Mouse (Mus musculus) cerebellum, adult 11-12 months (tissue): ENCODE measurements around the gene Arhgap23.

ENCODE experiments used
- DNase-seq: peaks from one replicate; pipeline ENCODE4 v3.0.0; 2022

Arhgap23 gene

GRCm38 (mm10) chr11:97466444-97467160 lies 51.3 kb downstream of the Arhgap23 start:
- DNase-seq, result peak; percentile 96

GRCm38 (mm10) chr11:97468639-97469287 lies 53.4 kb downstream of the Arhgap23 start:
- DNase-seq, result peak; percentile 85

GRCm38 (mm10) chr11:97469828-97470227 lies 54.5 kb downstream of the Arhgap23 start:
- no peak for DNase-seq

GRCm38 (mm10) chr11:97471276-97471675 lies 55.9 kb downstream of the Arhgap23 start:
- no peak for DNase-seq

- DNase-seq, result peak; percentile 71
These were observed 61.2 kb downstream of the Arhgap23 start for GRCm38 (mm10) chr11:97476334-97477095.

- DNase-seq, result peak; percentile 70
These were observed 62.1 kb downstream of the Arhgap23 start for GRCm38 (mm10) chr11:97477431-97477830.

GRCm38 (mm10) chr11:97478345-97478744 lies 63.0 kb downstream of the Arhgap23 start:
- DNase-seq, result no peak

- DNase-seq, result no peak
These were observed 63.8 kb downstream of the Arhgap23 start for GRCm38 (mm10) chr11:97479085-97479484.

- DNase-seq, result peak; percentile 36
These were observed 64.5 kb downstream of the Arhgap23 start for GRCm38 (mm10) chr11:97479824-97480223.

- no peak for DNase-seq
These were observed 70.3 kb downstream of the Arhgap23 start for GRCm38 (mm10) chr11:97485661-97486060.

- DNase-seq, result no peak
These were observed 72.3 kb downstream of the Arhgap23 start for GRCm38 (mm10) chr11:97487656-97488055.

GRCm38 (mm10) chr11:97489589-97490324 lies 74.4 kb downstream of the Arhgap23 start:
- DNase-seq, result peak; percentile 65

GRCm38 (mm10) chr11:97491640-97492039 lies 76.3 kb downstream of the Arhgap23 start:
- DNase-seq, result no peak

GRCm38 (mm10) chr11:97492836-97493235 lies 77.5 kb downstream of the Arhgap23 start:
- DNase-seq, result no peak

GRCm38 (mm10) chr11:97497543-97497942 lies 82.2 kb downstream of the Arhgap23 start:
- DNase-seq, result no peak

GRCm38 (mm10) chr11:97499865-97500719 lies 84.8 kb downstream of the Arhgap23 start, which contains the start of gene 4933428G20Rik:
Gene 4933428G20Rik, minus strand, starts transcription at chr11:97500340.
- no peak for DNase-seq

GRCm38 (mm10) chr11:97500720-97501448 lies 85.6 kb downstream of the Arhgap23 start:
- peak; percentile 32 for DNase-seq

GRCm38 (mm10) chr11:97502383-97502782 lies 87.0 kb downstream of the Arhgap23 start:
- DNase-seq, result no peak

GRCm38 (mm10) chr11:97502846-97503245 lies 87.5 kb downstream of the Arhgap23 start:
- DNase-seq, result no peak

GRCm38 (mm10) chr11:97505784-97506183 lies 90.5 kb downstream of the Arhgap23 start:
- DNase-seq, result no peak

- peak; percentile 57 for DNase-seq
These were observed 91.0 kb downstream of the Arhgap23 start for GRCm38 (mm10) chr11:97506331-97506730.
